Mouse (Mus musculus) heart, postnatal 25 days (tissue): ENCODE measurements around the gene Gm21976. TPM values are rescaled to one million over a fixed set of nuclear protein-coding genes. Genes with fewer than 3 reads are reported as not detected.

Experiments
- DNase-seq: peaks from one replicate; pipeline ENCODE4 v3.0.0; 2022; ENCODE audit warnings: low spot score
- intact Hi-C: fragments of 180-260 bp; cut with DNase I; formaldehyde crosslinking; loops from one replicate; pipeline ENCODE4 v1.15.1; 2025
- total RNA-seq, 2 experiments: library from RNA; stranded (reverse); gene quantifications; 2 replicates each; pipeline ENCODE4 v1.2.3; 2021

Gm21976 gene
- total RNA-seq, 2 experiments from 2014 or later: not detected

GRCm38 (mm10) chr13:98351527-98351926, 71.8 kb downstream of the Gm21976 start:
- intact Hi-C loops: loop anchor here (5.0 kb wide), 1 partner anchor 151 kb away; no protein-coding TSS in a partner anchor
- DNase-seq: no peak

DNA sequence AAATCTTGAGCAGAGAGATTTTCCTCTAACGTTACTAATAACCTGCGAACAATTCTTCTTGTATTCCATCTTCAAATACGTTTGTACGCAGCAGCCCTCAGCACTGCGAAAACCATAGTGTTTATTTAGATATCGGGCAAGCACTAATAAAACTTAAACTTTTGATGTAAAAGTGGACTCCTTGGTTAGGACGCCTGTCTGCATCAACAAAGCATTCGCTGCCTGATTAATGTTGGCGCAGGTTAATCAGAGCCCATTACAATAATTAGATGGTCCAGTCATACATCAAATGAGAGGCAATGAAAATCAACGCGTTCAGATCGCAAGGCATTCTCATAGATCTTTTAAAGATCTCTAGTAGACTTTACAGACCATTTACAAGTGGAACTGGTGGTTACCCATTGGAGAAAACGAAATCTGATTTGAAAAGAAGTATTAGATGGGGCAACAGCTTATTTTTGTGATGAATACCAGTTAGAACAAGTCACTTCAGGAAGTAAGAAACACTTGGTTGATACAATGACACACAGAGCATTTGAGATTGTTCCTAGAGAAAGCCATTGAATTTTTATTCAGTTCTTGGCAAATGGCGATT, 72.8 kb downstream of the Gm21976 start:
- DNase-seq: no peak
- intact Hi-C loops: loop anchor here (5.0 kb wide), 1 partner anchor 150 kb away; no protein-coding TSS in a partner anchor

DNA sequence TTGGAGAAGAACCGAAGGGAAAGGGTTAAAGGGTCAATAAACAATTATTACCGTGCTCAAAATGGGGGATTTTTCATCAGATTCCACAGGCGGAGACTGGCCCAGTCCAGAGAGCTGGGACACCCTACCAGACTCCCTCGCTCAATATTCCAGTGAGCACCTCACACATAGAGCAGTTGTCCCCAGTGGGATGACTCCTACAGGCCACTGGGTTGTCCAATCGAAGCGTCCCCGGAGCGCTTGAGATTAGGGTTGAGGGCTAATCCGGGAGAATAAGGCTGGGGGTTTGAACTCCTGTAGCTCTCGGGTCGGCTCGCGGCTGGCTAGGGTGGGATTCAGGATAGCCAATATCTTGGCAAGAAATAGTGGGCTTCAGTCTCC, 74.0 kb downstream of the Gm21976 start:
- intact Hi-C loops: loop anchor here (5.0 kb wide), 1 partner anchor 149 kb away; no protein-coding TSS in a partner anchor
- no peak for DNase-seq

- intact Hi-C loops: loop anchor here (5.0 kb wide), 1 partner anchor 148 kb away; no protein-coding TSS in a partner anchor
- DNase-seq: no peak
Measured at GRCm38 (mm10) chr13:98354090-98354801, 74.6 kb downstream of the Gm21976 start, which contains the start of gene Foxd1. Gene Foxd1, plus strand, starts transcription at chr13:98354242.

GRCm38 (mm10) chr13:98354871-98355558, 75.3 kb downstream of the Gm21976 start:
- no peak for DNase-seq

DNA sequence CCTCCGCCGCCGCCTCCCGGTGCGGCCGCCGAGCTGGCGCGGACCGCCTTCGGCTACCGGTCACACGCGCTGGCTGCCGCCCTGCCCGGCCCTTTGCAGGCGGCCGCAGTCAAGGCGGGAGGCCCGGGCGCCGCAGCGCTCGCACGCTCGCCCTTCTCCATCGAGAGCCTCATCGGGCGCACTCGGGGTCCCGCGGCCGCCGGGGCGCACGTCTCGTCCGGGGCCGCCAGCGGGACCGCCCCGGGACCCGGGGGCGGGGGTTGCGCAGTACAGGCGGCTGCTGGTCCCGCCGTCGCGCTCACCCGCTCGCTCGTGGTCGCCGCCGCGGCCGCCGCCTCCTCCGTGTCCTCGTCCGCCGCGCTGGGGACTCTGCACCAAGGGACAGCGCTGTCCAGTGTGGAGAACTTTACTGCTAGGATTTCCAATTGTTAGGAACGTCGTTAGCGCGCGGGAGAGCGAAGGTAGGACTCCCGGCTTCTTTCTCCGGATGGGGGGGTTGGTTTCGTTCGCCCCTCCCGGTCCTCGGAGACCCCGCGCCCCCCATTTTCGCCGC, 75.9 kb downstream of the Gm21976 start:
- intact Hi-C loops: loop anchor here (5.0 kb wide), 1 partner anchor 217 kb away; no protein-coding TSS in a partner anchor
- DNase-seq: no peak

More at GRCm38 (mm10) chr13:98354871-98355558, 75.3 kb downstream of the Gm21976 start:
- intact Hi-C loops: loop anchor here (5.0 kb wide), 2 partner anchors 147 to 217 kb away; no protein-coding TSS in a partner anchor

GRCm38 (mm10) chr13:98356176-98356972, 76.7 kb downstream of the Gm21976 start:
- intact Hi-C loops: loop anchor here (5.0 kb wide), 1 partner anchor 216 kb away; no protein-coding TSS in a partner anchor
- DNase-seq: no peak

Other genes with a start within 250 kb of the Gm21976 start
- gene Arhgef28, start 73.4 kb upstream of the Gm21976 start, total RNA-seq: 1 to 10 TPM; 5.0 to 5.1 TPM
- 1 to 10 TPM; 5.5 to 5.6 TPM for gene Utp15, start 16.8 kb upstream of the Gm21976 start, total RNA-seq
- gene Ankra2, start 16.8 kb upstream of the Gm21976 start, total RNA-seq: 10 to 100 TPM; 33.5 to 35.2 TPM
- 100 to 1,000 TPM; 190 to 219 TPM for gene Btf3, start 37.1 kb downstream of the Gm21976 start, total RNA-seq
- gene Foxd1, start 74.4 kb downstream of the Gm21976 start, total RNA-seq: under 1 TPM in 1 of 2 experiments, not detected in 1; 0.05 TPM
- not detected for gene Gm10320, start 212.1 kb downstream of the Gm21976 start, total RNA-seq